Mouse (Mus musculus): ENCODE results near the gene Tnfrsf9.
"Not testable (repeated sequence)": the region's sequence is repeated elsewhere in the genome, so short reads cannot be mapped to it uniquely, and the experiment has no call there.

Tnfrsf9 gene

DNA sequence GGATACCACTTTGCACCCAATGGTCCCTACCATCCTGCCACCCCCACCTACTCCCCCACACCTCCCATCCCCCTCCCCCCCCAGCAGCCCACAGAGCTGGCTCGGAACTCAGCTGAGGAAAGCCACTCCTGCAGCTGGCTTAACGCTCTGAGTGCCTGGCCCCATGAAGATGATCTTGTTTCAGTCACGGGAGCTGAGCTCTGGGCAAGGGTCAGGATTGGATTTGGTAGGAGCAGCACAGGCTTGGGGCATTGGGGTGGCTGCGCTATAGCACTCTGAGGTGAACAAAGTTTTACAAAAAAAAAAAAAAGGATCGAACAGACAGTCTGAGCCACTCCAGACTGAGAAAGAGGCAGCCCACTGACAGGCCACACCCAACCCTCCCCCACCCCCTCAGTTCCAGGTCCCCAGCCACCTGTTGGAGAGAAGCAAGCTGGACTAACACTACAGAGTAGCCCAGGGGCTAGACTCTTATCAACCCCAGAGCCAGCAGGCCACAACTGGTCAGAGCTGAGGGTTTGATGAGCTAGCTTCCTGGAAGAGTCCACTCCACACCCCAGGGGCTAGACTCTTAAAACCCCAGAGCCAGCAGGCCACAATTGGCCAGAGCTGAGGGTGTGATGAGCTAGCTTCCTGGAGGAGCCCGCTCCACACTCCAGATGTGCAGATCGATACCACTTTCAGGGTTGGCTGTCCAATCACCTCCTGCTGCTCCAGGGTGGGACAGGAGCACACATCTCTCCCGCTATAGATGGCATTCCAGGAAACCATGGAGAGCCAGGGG is 19.5 kb upstream of the Tnfrsf9 start:
- DNase-seq (ENCODE audit: low spot score in 2 of 2): no peak

DNA sequence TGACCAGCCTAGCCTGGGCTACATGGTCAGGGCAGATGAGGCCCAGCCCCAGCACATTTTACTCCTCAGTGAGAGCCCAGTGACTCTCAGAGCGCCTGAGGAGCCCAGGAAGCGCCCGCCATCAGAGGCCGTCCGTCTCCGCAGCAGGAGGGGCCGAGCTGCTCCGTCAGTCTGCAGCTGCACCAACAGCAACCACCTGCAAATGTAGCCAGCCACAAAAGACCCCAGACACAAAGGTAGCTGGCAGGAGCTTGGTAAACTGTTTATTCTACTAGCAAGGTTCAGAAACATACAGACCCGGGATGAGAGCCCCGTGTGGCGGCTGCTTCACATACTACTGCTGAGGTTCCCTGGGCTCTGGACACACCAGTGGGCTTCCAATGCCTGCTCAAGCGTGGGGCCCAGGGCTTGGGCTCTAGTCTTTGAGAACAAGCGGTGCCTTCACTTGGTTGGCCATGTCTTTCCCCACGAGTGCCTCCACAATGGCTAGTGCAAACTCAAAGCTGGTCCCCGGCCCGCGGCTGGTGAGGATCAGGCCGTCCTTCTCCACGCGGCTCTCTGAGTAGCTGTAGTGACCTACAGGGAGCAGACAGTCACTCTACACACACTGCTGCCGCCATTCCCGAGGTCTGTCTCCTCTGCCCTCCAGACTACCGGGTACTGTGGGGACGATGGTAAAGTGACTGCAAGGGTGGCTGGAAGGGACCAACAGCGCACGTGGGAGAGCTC is 17.3 kb upstream of the Tnfrsf9 start:
- DNase-seq (ENCODE audit: low spot score in 2 of 2): no peak

GRCm38 (mm10) chr4:150898716-150899365 is 15.5 kb upstream of the Tnfrsf9 start:
- peak; percentile 46 to 60 for DNase-seq (ENCODE audit: low spot score in 2 of 2)

- DNase-seq (ENCODE audit: low spot score in 2 of 2): no peak
These were observed 13.9 kb upstream of the Tnfrsf9 start for GRCm38 (mm10) chr4:150900486-150900885.

GRCm38 (mm10) chr4:150901651-150902050 is 12.7 kb upstream of the Tnfrsf9 start:
- peak; percentile 72 to 76 for DNase-seq (ENCODE audit: low spot score in 2 of 2)

GRCm38 (mm10) chr4:150902062-150902461 is 12.3 kb upstream of the Tnfrsf9 start:
- no peak for DNase-seq (ENCODE audit: low spot score in 2 of 2)

- DNase-seq (ENCODE audit: low spot score in 2 of 2): no peak
These were observed 11.1 kb upstream of the Tnfrsf9 start for GRCm38 (mm10) chr4:150903091-150903742.

GRCm38 (mm10) chr4:150907099-150907498 is 7.3 kb upstream of the Tnfrsf9 start:
- DNase-seq (ENCODE audit: low spot score in 2 of 2): no peak

DNA sequence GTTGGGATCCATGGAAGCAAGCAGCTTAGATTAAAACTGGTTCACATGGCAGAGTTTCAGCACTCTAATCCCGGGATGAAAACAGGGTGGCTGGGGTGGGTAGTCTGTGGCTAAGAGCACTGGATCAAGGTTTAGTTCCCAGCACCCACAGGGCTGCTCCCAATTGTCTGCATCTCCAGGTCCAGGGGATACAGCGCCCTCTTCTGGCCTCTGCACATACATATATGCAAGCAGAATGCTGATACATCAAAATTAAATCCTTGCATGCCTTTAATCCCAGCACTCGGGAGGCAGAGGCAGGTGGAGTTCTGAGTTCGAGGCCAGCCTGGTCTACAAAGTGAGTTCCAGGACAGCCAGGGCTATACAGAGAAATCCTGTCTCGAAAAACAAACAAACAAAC is 5.8 kb upstream of the Tnfrsf9 start:
- DNase-seq (ENCODE audit: low spot score in 2 of 2): not testable (repeated sequence)

GRCm38 (mm10) chr4:150909451-150910156 is 4.8 kb upstream of the Tnfrsf9 start:
- peak; percentile 97 to 99 for DNase-seq (ENCODE audit: low spot score in 2 of 2)

- no peak for DNase-seq (ENCODE audit: low spot score in 2 of 2)
These were observed 4.0 kb upstream of the Tnfrsf9 start for GRCm38 (mm10) chr4:150910164-150910951.

DNA sequence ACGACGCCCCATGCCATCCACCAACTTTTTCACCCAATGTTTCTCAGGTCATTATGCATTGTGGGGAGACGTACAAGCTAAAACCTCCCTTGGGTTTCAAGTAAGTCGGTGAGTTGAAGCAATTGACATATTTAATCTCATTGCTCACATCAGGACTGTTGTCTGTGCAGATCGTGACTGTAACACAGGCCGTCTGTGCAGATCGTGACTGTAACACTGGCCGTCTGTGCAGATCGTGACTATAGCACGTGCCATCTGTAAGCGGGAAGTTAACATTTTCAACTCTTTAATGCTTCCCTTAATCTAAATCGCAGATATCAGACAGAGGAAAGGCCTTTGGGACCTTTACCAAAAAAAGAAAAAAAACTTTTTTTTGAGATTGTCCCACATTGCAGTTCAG is 619 bp upstream of the Tnfrsf9 start:
- no peak for DNase-seq (ENCODE audit: low spot score in 2 of 2)

GRCm38 (mm10) chr4:150915181-150915906 is 982 bp downstream of the Tnfrsf9 start:
- peak; percentile 50 to 58 for DNase-seq (ENCODE audit: low spot score in 2 of 2)

GRCm38 (mm10) chr4:150917336-150918027 is 3.1 kb downstream of the Tnfrsf9 start:
- no peak for DNase-seq (ENCODE audit: low spot score in 2 of 2)

GRCm38 (mm10) chr4:150921206-150921605 is 6.8 kb downstream of the Tnfrsf9 start:
- DNase-seq (ENCODE audit: low spot score in 2 of 2): no peak

- DNase-seq (ENCODE audit: low spot score in 2 of 2): no peak
These were observed 9.9 kb downstream of the Tnfrsf9 start for GRCm38 (mm10) chr4:150924308-150924707.

- no peak for DNase-seq (ENCODE audit: low spot score in 2 of 2)
These were observed 10.6 kb downstream of the Tnfrsf9 start for GRCm38 (mm10) chr4:150924936-150925335.

DNA sequence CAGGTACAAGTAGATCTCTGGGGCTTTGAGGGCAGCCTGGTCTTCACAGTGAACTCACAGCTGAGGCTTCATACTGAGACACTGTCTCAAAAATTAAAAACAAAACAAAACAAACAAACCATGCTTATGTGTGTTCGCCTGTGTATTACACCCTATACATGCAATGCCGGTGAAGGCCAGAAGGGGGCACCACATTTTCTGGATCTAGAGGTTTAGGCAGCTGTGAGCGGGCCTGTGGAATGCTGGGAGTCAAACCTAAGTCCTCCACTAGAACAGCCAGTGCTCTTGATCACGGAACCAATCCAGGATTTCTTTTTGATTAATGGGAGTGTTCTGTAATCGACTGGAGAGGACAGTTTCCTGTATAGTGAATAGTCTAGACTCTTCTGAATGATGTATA is 11.6 kb downstream of the Tnfrsf9 start:
- DNase-seq (ENCODE audit: low spot score in 2 of 2): no peak

All from frontal cortex, postnatal 36 days (tissue).